Mouse (Mus musculus) hematopoietic stem cell, adult 5-6 weeks (primary cell): ENCODE measurements around the gene Ppip5k2. TPM values are rescaled to one million over a fixed set of nuclear protein-coding genes. Genes with fewer than 3 reads are reported as not detected.

Experiments
- ATAC-seq, 2 experiments: fragments of 125-278 bp in 1 of 2; replicated peaks in 1 of 2; 2 replicates each; pipeline ENCODE4 v1.8.0; 2016 to 2017; ENCODE audit warnings: inconsistent platforms in 2 of 2, mild to moderate bottlenecking in 2 of 2, moderate number of reproducible peaks in 2 of 2, low read depth in 1 of 2, moderate TSS enrichment in 1 of 2; ENCODE audit not compliant: low FRiP score in 2 of 2, poor library complexity in 2 of 2, severe bottlenecking in 2 of 2, insufficient read depth in 1 of 2, low TSS enrichment in 1 of 2
- total RNA-seq: library from RNA; stranded (forward); fragments of 172-1452, 232-1000 nt; gene quantifications from 2 replicates; pipeline ENCODE4 v1.2.3, GENCODE M21; 2017

Ppip5k2 gene
- 67.0 and 70.0 TPM in 2 replicates for total RNA-seq

DNA sequence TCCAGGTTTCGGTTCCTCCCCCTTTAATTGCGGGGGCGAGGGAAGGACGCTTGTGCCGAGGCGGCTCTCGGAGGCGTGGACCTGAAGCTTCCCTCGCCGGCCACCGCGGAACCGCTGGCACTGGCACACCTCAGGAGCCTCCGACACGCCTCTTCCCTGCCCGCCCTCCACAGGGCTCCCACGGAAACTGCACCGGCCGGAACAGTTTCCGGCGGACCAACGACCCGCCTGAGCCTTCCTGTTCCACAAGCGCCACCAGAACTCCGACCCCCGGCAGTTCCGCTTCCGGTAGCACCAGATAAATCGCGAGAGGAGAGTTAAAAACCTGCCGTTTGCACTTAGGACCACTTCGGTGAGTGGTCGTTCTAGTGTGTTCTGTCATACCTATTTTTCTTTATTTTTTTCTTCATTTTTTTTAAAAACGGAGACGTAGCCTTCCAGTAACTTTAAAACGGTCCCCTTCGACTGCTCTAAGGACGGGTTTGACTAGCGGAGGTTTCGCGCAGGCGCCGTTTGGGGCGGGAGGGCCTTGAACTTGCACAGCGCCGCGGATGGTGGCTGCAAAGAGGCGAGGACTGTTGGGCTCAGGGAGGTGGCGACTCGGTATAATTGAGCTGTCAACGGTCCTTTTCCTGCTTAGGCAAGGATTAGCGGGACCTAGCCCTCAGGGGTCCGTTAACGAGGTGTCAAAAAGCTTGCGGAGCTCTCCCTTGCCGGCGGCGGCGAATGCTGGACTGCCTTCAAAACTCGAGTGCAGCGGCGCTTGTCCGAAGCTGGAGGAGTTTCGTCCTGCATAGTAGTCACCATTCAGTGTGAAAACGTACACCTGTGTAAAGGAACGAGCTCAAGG is at the start of gene Ppip5k2, which contains the start of gene Gin1:
TSS of gene Ppip5k2 (minus strand) at position 508 of the 850 bp plus-strand sequence.
TSS of gene Gin1 (plus strand) at position 269 of the 850 bp plus-strand sequence.
- peak; percentile 94 to 95 for ATAC-seq

GRCm38 (mm10) chr1:97809255-97809912 is 39.2 kb upstream of the Ppip5k2 start:
- ATAC-seq, result peak in 1 of 2 experiments; percentile 46; a peak in 1 of 4 replicates

DNA sequence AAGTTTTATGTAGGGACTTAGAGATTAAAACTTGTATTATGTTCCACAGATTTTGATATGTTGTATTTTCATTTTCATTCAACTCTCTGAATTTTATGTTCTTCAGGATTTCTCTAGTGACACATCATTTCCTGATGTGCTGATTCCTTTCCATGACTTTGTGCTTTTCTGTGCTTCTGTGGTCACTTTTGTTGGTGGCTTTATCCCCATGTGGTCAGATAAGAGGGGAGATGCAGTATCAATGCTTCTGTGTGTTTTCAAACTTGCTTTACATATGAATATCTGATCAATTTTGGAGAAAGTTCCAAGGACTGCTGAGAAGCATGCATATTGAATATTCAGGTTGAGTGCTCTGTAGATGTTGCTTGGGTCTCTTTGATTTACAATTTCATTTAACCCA is 34.3 kb upstream of the Ppip5k2 start:
- no peak for ATAC-seq

DNA sequence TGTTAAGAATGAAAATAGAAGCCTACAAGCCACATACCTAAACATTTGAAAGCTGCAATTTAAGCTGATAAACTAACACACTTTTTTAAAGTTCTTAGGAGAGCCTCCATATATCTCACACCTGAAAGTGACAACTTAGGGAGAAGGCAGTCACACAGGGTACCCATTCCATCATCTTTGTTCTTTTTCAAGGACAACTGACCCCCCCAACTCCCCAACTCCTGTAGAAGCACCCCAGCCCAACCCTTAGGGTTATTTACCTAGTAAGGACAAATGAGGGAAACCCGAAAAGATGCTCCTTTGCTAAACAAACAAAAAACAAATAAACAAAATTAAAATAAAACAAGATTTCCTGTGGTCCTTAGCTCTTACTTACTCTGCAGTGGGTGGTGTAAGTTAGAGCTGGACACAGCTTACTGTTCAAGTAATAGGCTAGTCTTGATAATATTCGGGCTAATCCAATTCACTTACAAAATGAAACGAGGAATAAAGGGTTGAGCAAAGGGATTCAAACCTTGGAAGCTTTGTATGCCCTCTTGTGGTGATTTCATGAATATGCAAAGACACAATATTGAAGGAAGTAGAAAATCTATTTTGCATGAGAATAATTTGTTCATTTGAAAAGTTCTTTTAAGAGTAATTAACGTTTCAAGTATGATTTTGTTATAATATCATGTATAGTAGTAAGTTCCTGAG is 32.1 kb upstream of the Ppip5k2 start:
- ATAC-seq, result peak; percentile 81; a peak in 3 of 4 replicates

GRCm38 (mm10) chr1:97795936-97796335 is 25.7 kb upstream of the Ppip5k2 start:
- ATAC-seq, result no peak

- no peak for ATAC-seq
Observed at GRCm38 (mm10) chr1:97794110-97794509, 23.9 kb upstream of the Ppip5k2 start.

DNA sequence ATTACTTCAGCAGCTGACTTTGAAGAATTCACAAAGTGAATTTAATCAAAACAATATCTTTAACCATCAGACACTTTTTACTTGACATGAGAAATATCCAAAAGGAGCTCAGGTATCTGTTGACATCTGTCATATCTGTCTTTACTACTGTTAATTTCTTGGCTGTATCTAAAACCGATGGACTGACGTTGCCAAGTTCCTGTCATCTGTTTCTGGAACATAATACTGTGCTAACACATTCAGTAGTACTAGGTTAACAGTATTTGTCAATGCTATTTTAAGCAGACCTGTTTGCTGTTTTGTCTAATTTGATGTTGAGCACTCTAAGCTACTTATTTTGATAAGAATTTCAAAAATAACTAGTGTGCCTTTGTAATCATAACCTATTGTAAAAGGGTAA is 18.3 kb upstream of the Ppip5k2 start:
- no peak for ATAC-seq

- no peak for ATAC-seq
Observed at GRCm38 (mm10) chr1:97787674-97788073, 17.5 kb upstream of the Ppip5k2 start.

GRCm38 (mm10) chr1:97785685-97786393 is 15.6 kb upstream of the Ppip5k2 start:
- no peak for ATAC-seq

GRCm38 (mm10) chr1:97784928-97785327 is 14.7 kb upstream of the Ppip5k2 start:
- ATAC-seq, result no peak

DNA sequence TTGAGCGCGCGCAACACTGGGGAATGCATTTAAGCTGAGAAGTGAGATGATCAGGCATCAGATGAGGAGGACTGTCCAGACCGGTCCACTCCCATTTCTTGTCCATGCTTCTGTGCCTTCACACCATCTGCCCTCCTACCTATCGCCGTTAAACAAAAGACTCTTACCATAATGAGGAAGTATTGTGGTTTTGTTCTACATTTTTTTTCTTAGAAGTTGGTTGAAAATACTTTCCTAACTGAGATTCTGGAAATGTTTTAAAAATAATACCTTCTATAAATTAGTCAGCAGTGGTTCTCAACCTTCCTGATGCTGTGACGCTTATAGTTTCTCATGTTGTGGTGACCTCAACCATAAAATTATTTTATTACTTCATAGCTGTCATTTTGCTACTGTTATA is 11.5 kb upstream of the Ppip5k2 start:
- peak; percentile 84 to 90 for ATAC-seq

DNA sequence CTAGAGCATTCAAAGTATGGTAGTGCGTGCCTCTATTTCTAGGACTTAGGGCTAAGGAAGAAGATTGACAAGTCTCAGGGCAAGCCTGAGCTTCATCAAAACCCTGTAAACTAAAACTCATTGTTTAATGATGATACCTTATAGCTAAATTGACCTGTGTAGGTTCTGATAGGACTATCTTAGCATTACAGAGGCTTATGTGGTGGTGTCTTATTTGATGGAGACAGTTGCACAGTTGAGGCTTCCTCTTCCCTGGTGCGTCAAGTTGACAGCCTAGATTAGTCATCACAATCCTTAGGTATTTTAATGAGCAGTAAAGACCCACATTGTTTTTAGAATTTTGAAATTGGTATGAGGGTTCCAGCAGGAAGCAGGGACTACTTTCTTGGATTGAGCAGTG is 3.8 kb upstream of the Ppip5k2 start:
- no peak for ATAC-seq

DNA sequence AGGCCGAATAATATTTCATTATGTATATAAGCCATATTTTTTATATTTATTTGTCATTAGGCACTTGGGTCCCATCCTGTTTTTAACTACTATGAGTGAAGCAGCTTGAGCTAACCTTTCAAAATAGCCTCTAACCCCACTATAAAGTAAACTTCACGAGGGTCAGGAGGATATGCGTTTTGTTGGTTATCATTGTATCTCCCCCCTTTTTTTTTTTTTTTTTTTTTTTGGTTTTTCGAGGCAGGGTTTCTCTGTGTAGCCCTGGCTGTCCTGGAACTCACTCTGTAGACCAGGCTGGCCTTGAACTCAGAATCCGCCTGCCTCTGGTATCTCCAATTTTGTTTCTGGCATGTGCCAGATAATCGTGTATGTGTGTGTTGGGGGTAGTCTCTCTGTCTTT is 3.2 kb upstream of the Ppip5k2 start:
- ATAC-seq, result no peak

DNA sequence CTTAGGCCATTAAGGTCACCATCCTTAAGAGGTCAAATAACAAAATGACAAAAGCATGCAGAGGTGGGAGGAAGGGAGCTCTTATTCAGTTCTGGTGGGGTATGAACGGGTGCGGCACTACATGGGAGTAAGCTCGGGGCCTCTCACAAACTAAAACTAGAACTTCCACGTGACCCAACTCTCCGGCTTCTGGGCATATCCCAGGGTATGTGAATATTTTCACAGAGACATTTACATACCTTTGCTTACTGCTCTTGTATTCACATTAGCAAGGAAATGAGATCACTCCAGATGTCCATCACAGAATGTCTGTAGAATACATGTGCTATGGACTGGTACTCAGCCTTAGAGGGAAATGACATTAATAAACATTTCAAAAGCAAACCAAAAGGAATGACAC is 1.5 kb upstream of the Ppip5k2 start:
- ATAC-seq, result no peak

DNA sequence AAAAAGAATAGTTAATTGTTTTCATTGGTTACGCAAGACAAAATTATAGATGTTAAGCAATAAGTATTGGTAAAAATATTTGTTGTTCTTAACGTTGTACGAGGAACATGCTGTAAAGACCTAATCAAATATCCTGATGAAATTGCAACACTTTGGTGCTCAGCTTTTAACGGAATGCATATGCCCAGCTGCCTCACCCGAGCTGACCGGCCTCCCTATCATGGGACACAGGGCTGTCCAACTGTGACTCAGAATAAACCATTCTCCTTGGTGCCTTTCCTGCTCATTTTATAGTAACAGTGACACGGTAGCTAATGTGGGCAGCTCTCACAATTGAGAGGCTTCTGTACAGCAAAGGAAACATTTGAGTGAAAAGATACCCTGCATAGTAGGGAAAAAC is 907 bp upstream of the Ppip5k2 start:
- ATAC-seq, result no peak

DNA sequence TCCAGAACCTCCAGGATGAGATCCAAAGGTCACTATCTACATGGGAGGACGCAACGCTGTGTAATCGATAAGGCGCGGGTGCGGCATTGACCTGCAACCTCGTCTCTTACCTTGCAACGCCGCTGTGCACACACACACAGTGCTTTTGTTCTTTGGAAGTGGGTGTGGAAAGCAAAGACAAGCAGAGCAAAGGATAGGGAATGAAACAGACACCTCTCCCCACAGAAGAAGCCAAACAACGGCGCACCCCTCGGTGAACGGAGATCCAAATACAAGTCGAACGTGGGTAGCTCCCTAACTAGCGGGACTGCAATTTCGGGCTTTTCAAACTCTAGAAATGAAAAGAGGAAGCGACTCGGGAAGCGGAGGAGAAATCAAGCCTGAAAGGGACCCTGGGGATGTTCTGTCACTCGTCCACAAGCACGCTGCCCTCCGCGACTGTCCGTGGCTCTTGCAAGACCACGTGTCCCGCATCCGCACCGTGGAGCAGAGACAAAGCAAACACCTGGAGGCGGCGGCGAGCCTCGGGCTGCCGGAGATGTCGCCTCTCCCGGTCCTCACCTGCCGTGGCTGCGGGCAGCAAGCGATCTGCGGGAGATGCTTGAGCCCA is 812 bp downstream of the Ppip5k2 start:
- peak; percentile 40 to 44 for ATAC-seq

DNA sequence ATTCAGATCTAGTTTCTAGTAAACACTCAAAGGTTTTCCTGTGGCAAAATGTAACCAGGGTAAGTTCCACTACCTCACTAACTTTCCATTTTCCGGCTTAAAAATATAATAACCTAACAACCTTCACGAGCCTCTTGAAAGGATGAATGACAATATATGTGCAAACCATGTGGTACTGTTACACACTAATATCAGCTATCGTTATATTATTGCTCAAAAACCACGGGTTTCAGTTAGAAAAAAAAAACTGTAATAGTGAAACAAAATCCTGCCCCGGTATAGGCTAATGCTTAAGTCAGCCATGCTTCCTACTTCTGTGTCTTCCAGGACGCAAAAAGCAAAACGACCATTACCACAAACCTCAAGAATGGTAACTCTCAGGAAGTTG is 1.3 kb downstream of the Ppip5k2 start:
- peak in 1 of 2 experiments; percentile 9; a peak in 1 of 4 replicates for ATAC-seq
